Mouse (Mus musculus): ENCODE measurements around the gene Clcnkb. TPM values are rescaled to one million over a fixed set of nuclear protein-coding genes. Genes with fewer than 3 reads are reported as not detected.

The Clcnkb gene
- polyA plus RNA-seq, 1 experiment from 2014 or later = not detected

GRCm38 (mm10) chr4:141386150-141386549 is 29.7 kb downstream of the Clcnkb start:
- TF ChIP-seq EP300 (optimal IDR thresholded peaks at IDR 0.05) (no peak), CTCF (IDR thresholded peaks at IDR 0.05; ENCODE audit: low read depth) (peak; percentile 45)

GRCm38 (mm10) chr4:141385275-141385674 is 30.5 kb downstream of the Clcnkb start:
- no peaks in the 10 kb centered on the region for H3K27me3 ChIP-seq (ENCODE audit: control insufficient read depth, insufficient read depth, low read length)
- H3K4me1 ChIP-seq (replicated peaks; ENCODE audit: control insufficient read depth, insufficient read depth) = peaks cover 3% of the 10 kb centered on the region; the same call in 1 of the 2 replicates
- TF ChIP-seq CTCF (IDR thresholded peaks at IDR 0.05; ENCODE audit: low read depth) (peak; percentile 95), EP300 (optimal IDR thresholded peaks at IDR 0.05) (no peak)
- no peaks in the 10 kb centered on the region for H3K36me3 ChIP-seq (ENCODE audit: control insufficient read depth, insufficient read depth, low read length)
- WGBS = 0% methylated on average over 7 of the region's 7 CpGs
- no peak overlapping the region for H3K4me3 ChIP-seq (ENCODE audit: low read depth, low read length)
- peak; percentile 69 for DNase-seq (ENCODE audit: low spot score)
- no peaks in the 10 kb centered on the region for H3K9me3 ChIP-seq (ENCODE audit: control insufficient read depth, low read length)
- no peak overlapping the region for H3K4me2 ChIP-seq (replicated peaks; ENCODE audit: low read depth)
- ATAC-seq (ENCODE audit: low FRiP score, low TSS enrichment) = peak; percentile 47; the same call in 1 of the 2 replicates
- no peak overlapping the region for H3K9ac ChIP-seq (ENCODE audit: low read length)
- H3K27ac ChIP-seq (replicated peaks) = no peak overlapping the region

More at GRCm38 (mm10) chr4:141386150-141386549, 29.7 kb downstream of the Clcnkb start:
- ATAC-seq (ENCODE audit: low FRiP score, low TSS enrichment) = no peak
- H3K9ac ChIP-seq (ENCODE audit: low read length) = no peak overlapping the region
- peaks cover 3% of the 10 kb centered on the region; the same call in 1 of the 2 replicates for H3K4me1 ChIP-seq (replicated peaks; ENCODE audit: control insufficient read depth, insufficient read depth)
- 70% methylated on average over 7 of the region's 7 CpGs for WGBS
- H3K4me3 ChIP-seq (ENCODE audit: low read depth, low read length) = no peak overlapping the region
- H3K27ac ChIP-seq (replicated peaks) = no peak overlapping the region
- H3K4me2 ChIP-seq (replicated peaks; ENCODE audit: low read depth) = no peak overlapping the region
- no peak for DNase-seq (ENCODE audit: low spot score)
- H3K9me3 ChIP-seq (ENCODE audit: control insufficient read depth, low read length) = no peaks in the 10 kb centered on the region
- no peaks in the 10 kb centered on the region for H3K27me3 ChIP-seq (ENCODE audit: control insufficient read depth, insufficient read depth, low read length)
- no peaks in the 10 kb centered on the region for H3K36me3 ChIP-seq (ENCODE audit: control insufficient read depth, insufficient read depth, low read length)

GRCm38 (mm10) chr4:141382406-141382805 is 33.4 kb downstream of the Clcnkb start:
- peak; percentile 41 for DNase-seq (ENCODE audit: low spot score)
- Histone ChIP-seq H3K9me3 (ENCODE audit: control insufficient read depth, low read length) (no peaks in the 10 kb centered on the region), H3K4me1 (replicated peaks; ENCODE audit: control insufficient read depth, insufficient read depth) (peaks cover 3% of the 10 kb centered on the region; the same call in 1 of the 2 replicates), H3K4me3 (ENCODE audit: low read depth, low read length) (peak overlapping the region; percentile 17), H3K27me3 (ENCODE audit: control insufficient read depth, insufficient read depth, low read length) (no peaks in the 10 kb centered on the region), H3K27ac (replicated peaks) (no peak overlapping the region), H3K9ac (ENCODE audit: low read length) (peak overlapping the region; percentile 35; the same call in 1 of the 2 replicates), H3K36me3 (ENCODE audit: control insufficient read depth, insufficient read depth, low read length) (no peaks in the 10 kb centered on the region), H3K4me2 (replicated peaks; ENCODE audit: low read depth) (peak overlapping the region; percentile 58)
- 5% methylated on average over 22 of the region's 25 CpGs for WGBS
- 0 out of 2 replicates have a peak, but pooled peaks have one; percentile 14 for ATAC-seq (ENCODE audit: low FRiP score, low TSS enrichment)
- TF ChIP-seq CTCF (IDR thresholded peaks at IDR 0.05; ENCODE audit: low read depth) (peak; percentile 30), EP300 (optimal IDR thresholded peaks at IDR 0.05) (no peak)

- H3K27ac ChIP-seq (replicated peaks) = no peak overlapping the region
- peaks cover 3% of the 10 kb centered on the region; the same call in 1 of the 2 replicates for H3K4me1 ChIP-seq (replicated peaks; ENCODE audit: control insufficient read depth, insufficient read depth)
- no peaks in the 10 kb centered on the region for H3K9me3 ChIP-seq (ENCODE audit: control insufficient read depth, low read length)
- ATAC-seq (ENCODE audit: low FRiP score, low TSS enrichment) = no peak
- H3K4me3 ChIP-seq (ENCODE audit: low read depth, low read length) = no peak overlapping the region
- TF ChIP-seq CTCF (IDR thresholded peaks at IDR 0.05; ENCODE audit: low read depth) (no peak), EP300 (optimal IDR thresholded peaks at IDR 0.05) (no peak)
- H3K36me3 ChIP-seq (ENCODE audit: control insufficient read depth, insufficient read depth, low read length) = no peaks in the 10 kb centered on the region
- no peak overlapping the region for H3K4me2 ChIP-seq (replicated peaks; ENCODE audit: low read depth)
- no peak for DNase-seq (ENCODE audit: low spot score)
- no peak overlapping the region for H3K9ac ChIP-seq (ENCODE audit: low read length)
- WGBS = 57% methylated on average over 8 of the region's 8 CpGs
- H3K27me3 ChIP-seq (ENCODE audit: control insufficient read depth, insufficient read depth, low read length) = no peaks in the 10 kb centered on the region
These were observed 36.1 kb downstream of the Clcnkb start for GRCm38 (mm10) chr4:141379674-141380073.

GRCm38 (mm10) chr4:141372426-141372825 is 43.4 kb downstream of the Clcnkb start:
- Histone ChIP-seq H3K4me2 (replicated peaks; ENCODE audit: low read depth) (no peak overlapping the region), H3K27me3 (ENCODE audit: control insufficient read depth, insufficient read depth, low read length) (no peaks in the 10 kb centered on the region), H3K36me3 (ENCODE audit: control insufficient read depth, insufficient read depth, low read length) (no peaks in the 10 kb centered on the region), H3K4me3 (ENCODE audit: low read depth, low read length) (no peak overlapping the region), H3K9ac (ENCODE audit: low read length) (no peak overlapping the region), H3K9me3 (ENCODE audit: control insufficient read depth, low read length) (no peaks in the 10 kb centered on the region), H3K4me1 (replicated peaks; ENCODE audit: control insufficient read depth, insufficient read depth) (no peaks in the 10 kb centered on the region), H3K27ac (replicated peaks) (no peak overlapping the region)
- DNase-seq (ENCODE audit: low spot score) = no peak
- WGBS = 85% methylated on average over 5 of the region's 5 CpGs
- ATAC-seq (ENCODE audit: low FRiP score, low TSS enrichment) = no peak
- TF ChIP-seq EP300 (optimal IDR thresholded peaks at IDR 0.05) (no peak), CTCF (IDR thresholded peaks at IDR 0.05; ENCODE audit: low read depth) (no peak)

GRCm38 (mm10) chr4:141367997-141368791 is 47.6 kb downstream of the Clcnkb start, which contains the start of gene Fam131c:
Gene Fam131c (plus strand): TSS chr4:141368220.
- Histone ChIP-seq H3K9ac (ENCODE audit: low read length) (peak within 1 kb of the TSS; percentile 67), H3K9me3 (ENCODE audit: control insufficient read depth, low read length) (no peaks in the 10 kb centered on the region), H3K4me1 (replicated peaks; ENCODE audit: control insufficient read depth, insufficient read depth) (no peaks in the 10 kb centered on the region), H3K4me2 (replicated peaks; ENCODE audit: low read depth) (peak within 1 kb of the TSS; percentile 92), H3K36me3 (ENCODE audit: control insufficient read depth, insufficient read depth, low read length) (no peaks in the 10 kb centered on the region), H3K4me3 (ENCODE audit: low read depth, low read length) (peak within 1 kb of the TSS; percentile 50), H3K27ac (replicated peaks) (no peak within 1 kb of the TSS), H3K27me3 (ENCODE audit: control insufficient read depth, insufficient read depth, low read length) (no peaks in the 10 kb centered on the region)
- WGBS = 7% methylated on average over 20 of the region's 71 CpGs
- ATAC-seq (ENCODE audit: low FRiP score, low TSS enrichment) (peak; percentile 55), DNase-seq (ENCODE audit: low spot score) (peak; percentile 75)
- TF ChIP-seq EP300 (optimal IDR thresholded peaks at IDR 0.05) = no peak
- no peak for TF ChIP-seq CTCF (IDR thresholded peaks at IDR 0.05; ENCODE audit: low read depth)

Data from stomach, postnatal 0 days (tissue).